Mouse (Mus musculus): ENCODE data around the gene Gmeb2.

- TF ChIP-seq GATA1 (IDR thresholded peaks at IDR 0.05; ENCODE audit: low read length) (no peak), TAL1 (IDR thresholded peaks at IDR 0.05; ENCODE audit: low read length) (no peak)
Measured at GRCm38 (mm10) chr2:181213021-181213445, 74.8 kb downstream of the Gmeb2 start, which contains the start of gene Srms.
